Mouse (Mus musculus) heart, postnatal 36 days (tissue): ENCODE measurements around the gene Lemd2. TPM values are rescaled to one million over a fixed set of nuclear protein-coding genes. Genes with fewer than 3 reads are reported as not detected.

ENCODE experiments used
- DNase-seq, 2 experiments: peaks; one replicate each; pipeline ENCODE4 v3.0.0; 2021 to 2022
- intact Hi-C: fragments of 180-260 bp; cut with DNase I; formaldehyde crosslinking; loops from one replicate; pipeline ENCODE4 v1.15.1; 2025
- total RNA-seq, 2 experiments: library from RNA; stranded (reverse); gene quantifications; 2 replicates each; pipeline ENCODE4 v1.2.3; 2021

Lemd2 gene
- total RNA-seq, 2 experiments from 2014 or later: 29.0 to 29.1 TPM

DNA sequence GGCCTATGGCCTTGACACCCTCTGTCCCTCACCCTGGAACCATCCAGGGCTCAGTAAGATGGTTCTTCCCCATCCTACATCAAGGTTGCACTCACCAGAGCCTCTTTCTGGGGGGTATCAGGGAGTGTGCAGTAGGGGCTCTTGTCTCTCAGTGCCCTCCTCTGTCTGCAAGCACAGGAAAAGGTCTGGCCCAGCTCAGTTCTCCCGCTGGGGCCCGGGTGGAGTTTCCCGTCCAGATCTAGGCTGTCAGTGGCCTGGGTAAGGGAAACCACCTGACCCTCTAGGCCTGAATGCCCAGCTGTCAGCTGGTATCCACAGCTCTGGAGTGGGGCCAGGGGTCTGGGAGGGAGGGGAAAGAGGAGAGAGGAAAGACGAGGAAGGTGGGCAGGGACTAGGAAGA lies 36.7 kb downstream of the Lemd2 start, which contains the start of gene Ip6k3:
Ip6k3 (minus strand) TSS at position 251 of the 400 bp plus-strand sequence.
- intact Hi-C loops: no loop called here
- peak in 1 of 2 experiments; percentile 33 for DNase-seq

DNA sequence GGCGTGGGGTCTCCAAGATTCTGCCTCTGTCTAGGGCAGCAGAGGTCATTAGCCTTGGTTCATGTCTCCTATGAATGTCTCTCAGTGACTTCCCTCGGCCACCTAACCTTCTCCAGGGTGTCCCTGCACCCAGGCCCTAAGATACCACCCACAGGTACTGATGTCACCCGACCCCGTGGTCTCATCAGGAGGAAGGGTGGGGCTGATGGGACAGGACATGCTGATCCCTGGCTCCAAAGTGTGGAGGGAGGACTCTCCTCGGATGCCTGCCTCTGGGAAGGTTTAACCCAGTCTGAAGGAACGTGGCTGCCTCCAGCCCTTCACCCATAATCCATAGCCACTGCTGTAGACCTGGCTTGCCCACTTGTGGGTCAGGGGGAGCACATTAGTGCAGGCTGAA lies 37.4 kb downstream of the Lemd2 start:
- intact Hi-C loops: no loop called here
- no peak for DNase-seq

DNA sequence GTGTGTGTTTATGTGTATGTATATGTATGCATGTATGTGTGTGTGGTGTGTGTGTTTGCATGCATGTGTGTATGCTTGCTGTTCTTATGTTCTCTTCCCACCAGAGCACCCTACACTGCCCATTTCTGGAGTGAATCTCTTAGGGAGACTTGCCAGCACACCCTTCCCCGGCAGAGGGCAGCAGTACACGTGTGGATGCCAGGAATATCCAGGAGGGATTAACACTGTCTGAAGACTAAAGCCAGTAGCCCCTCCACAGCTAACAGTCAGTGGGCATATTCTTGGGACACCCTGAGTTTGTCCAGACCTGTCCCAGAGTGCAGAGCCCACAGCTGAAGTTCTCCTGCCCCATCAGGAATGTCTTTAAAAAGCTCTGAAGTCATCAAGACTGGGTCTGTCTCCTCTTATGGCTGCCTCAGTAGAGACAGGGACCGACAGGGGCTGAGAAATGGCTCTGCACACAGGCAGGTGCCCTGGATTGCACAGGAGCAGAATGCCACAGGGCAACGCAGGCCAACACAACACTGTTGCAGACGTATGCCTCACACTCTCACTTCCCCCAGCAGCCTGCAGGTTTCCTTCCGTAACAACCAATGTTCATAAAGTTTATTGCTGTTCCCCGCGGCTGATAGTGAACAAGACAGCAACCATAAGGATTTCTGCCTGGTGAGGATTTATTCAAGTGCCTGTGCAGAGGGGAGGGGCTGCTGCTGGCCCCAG lies 39.1 kb downstream of the Lemd2 start:
- DNase-seq: no peak
- intact Hi-C loops: no loop called here

DNA sequence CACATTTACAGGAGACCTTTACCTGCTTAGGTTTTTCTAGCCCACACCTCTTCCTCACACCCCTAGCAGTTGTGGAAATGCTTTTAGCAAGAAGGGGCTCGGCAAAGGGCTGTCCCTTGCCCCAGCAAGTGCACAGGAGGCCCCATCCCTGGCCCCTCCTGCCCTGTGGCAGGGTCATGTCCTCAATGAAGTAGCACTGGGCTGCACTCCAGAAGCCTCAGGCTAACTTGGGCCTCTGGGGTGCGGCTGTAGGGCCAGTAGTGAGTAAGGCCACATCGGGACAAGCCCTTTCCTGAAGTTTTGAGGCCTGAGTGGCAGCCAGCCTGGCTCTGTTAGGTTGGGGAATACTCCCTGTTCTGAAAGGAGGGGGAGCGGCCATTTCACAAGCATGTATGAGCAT lies 43.4 kb downstream of the Lemd2 start:
- peak; percentile 66 to 67 for DNase-seq
- intact Hi-C loops: no loop called here

DNA sequence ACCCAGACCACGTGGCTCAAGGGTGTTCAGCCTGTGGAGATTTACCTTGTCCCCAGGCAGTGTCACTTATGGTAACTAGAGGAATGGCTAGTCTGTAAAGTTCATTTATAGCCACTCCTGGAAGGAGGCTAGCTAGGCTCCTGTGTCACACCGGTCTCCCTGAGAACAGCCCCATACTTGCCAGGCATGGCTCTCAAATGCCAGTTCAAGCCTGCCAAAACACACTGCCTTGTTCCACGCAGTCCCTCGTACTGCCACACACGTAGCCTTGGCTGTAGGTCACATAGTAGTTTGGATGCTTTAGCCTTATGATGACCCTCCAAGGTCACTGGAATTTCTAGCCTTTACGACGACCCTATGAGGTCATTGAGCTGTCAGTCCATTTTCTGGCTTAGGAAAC lies 45.1 kb downstream of the Lemd2 start:
- DNase-seq: no peak

GRCm38 (mm10) chr17:27158439-27158838 lies 45.8 kb downstream of the Lemd2 start:
- intact Hi-C loops: no loop called here
- DNase-seq: no peak

More for the DNA sequence above, 45.1 kb downstream of the Lemd2 start:
- intact Hi-C loops: no loop called here

- intact Hi-C loops: no loop called here
- DNase-seq: no peak
These were observed 48.5 kb downstream of the Lemd2 start for GRCm38 (mm10) chr17:27155752-27156151.

DNA sequence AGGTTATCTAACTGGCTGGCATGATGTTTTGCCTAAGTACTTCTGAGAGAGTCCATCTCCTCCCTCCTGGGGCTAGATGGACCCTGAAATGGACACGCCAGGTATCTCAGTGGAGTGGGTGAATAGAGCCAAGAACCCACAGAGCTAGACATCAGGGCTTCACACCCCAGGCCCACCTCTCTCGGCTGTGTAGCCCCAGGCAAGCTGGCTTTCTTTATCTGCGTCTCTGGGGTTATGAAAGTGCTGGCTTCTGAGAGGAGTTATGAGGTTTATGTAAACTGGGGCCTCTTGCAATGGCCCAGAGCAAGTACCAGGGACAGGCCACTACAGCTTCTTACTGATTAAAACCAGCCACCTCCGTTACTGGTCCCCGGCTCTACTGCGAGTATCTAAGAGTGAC lies 49.4 kb downstream of the Lemd2 start:
- intact Hi-C loops: no loop called here
- no peak for DNase-seq

DNA sequence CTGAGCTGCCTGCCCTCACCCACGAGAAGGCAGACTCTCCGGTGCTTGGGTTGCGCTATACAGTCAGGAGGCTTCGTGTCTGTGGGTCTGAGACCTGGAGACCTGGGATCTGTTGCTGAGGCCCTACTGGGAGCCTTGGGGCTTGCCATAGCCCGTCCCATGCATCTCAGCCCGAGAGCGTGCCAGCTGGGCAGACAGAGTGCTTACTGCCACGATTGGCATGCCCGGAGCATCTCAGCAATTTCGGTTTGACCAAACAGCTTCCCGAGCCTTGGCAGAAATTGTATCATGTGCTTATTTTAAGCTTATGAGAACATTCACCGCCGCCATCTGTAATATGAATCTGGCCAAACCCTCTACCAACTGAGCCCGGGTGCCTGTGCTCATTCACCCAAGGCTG lies 50.0 kb downstream of the Lemd2 start:
- peak; percentile 39 to 64 for DNase-seq
- intact Hi-C loops: no loop called here

- DNase-seq: peak; percentile 57 to 71
- intact Hi-C loops: no loop called here
These were observed 50.5 kb downstream of the Lemd2 start for GRCm38 (mm10) chr17:27153773-27154193.

GRCm38 (mm10) chr17:27152976-27153723 lies 51.1 kb downstream of the Lemd2 start:
- no peak for DNase-seq
- intact Hi-C loops: no loop called here

DNA sequence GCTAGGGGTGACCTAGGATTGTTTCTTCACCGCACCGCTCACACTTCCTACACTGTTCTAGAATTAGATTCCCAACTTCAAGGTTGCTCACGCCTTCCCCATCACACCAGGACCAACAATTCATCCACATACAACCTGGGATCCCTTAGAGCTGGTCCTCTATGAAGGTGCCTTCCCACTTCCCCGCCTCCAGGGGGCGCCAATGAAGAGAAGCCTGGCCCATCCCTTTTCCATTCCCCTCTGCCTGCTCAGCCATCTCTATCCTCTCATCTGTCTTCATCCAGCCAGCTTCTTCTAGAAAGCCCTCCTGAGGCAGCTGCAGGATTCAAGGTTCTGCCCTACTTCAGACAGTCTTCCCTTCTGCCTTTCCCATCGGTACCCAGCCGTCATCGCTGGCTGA lies 52.9 kb downstream of the Lemd2 start:
- no peak for DNase-seq
- intact Hi-C loops: no loop called here

- intact Hi-C loops: no loop called here
- no peak for DNase-seq
These were observed 53.4 kb downstream of the Lemd2 start for GRCm38 (mm10) chr17:27150871-27151270.

GRCm38 (mm10) chr17:27146323-27146923 lies 57.8 kb downstream of the Lemd2 start:
- no peak for DNase-seq
- intact Hi-C loops: no loop called here

DNA sequence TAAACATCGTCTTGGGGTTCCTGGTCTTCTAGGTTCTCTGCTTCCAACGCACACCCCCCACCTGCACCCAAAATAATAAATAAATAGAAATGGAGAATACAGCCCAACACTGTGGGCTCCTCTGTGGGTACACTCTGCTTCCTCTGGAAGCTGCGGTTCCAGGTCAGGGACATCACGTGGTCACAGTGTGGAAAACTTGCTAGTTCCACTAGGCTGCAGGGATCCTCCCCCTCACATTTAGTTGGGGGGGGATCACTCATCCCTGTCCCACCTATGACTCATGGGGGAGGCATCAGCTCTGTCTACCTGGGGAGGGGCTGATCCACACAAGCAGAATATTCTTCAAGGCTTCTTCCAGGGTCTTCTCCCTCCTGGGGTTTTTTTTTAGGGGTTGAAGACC lies 60.1 kb downstream of the Lemd2 start:
- no peak for DNase-seq
- intact Hi-C loops: no loop called here

- peak; percentile 29 to 45 for DNase-seq
These were observed 62.3 kb downstream of the Lemd2 start for GRCm38 (mm10) chr17:27141971-27142450.

GRCm38 (mm10) chr17:27140262-27140661 lies 64.0 kb downstream of the Lemd2 start:
- intact Hi-C loops: no loop called here
- DNase-seq: no peak

More at GRCm38 (mm10) chr17:27141971-27142450, 62.3 kb downstream of the Lemd2 start:
- intact Hi-C loops: no loop called here
